Mouse (Mus musculus) lung, adult 2 months (tissue): ENCODE measurements around the gene Unc119b.

ENCODE experiments used
- CTCF ChIP-seq: fragments of 200-500 bp; IDR thresholded peaks from 2 replicates; pipeline ENCODE4 v1.5.1; 2011; ENCODE audit warnings: mild to moderate bottlenecking, low read length, control low read depth; ENCODE audit not compliant: insufficient read depth
- POLR2A ChIP-seq: fragments of 200-500 bp; IDR thresholded peaks from 2 replicates; pipeline ENCODE4 v1.6.1; 2011; ENCODE audit warnings: low read depth, mild to moderate bottlenecking, control low read depth, low read length, borderline replicate concordance; ENCODE audit errors: extremely low read depth

GRCm38 (mm10) chr5:115168641-115169415, 34.1 kb upstream of the Unc119b start:
- no peak for TF ChIP-seq CTCF
- TF ChIP-seq POLR2A = no peak
